Mouse (Mus musculus) megakaryocyte progenitor cell, adult 5-6 weeks (primary cell): ENCODE data around the gene Armc2. TPM values are rescaled to one million over a fixed set of nuclear protein-coding genes. Genes with fewer than 3 reads are reported as not detected.

ENCODE experiments used
- ATAC-seq: replicated peaks from 2 replicates; pipeline ENCODE4 v1.8.0; 2016; ENCODE audit warnings: mild to moderate bottlenecking, moderate TSS enrichment, inconsistent platforms; ENCODE audit not compliant: poor library complexity
- total RNA-seq, 2 experiments: library from RNA; stranded (forward) in 1 of 2; stranded (reverse) in 1 of 2; fragments of 157-497, 149-512 nt in 1 of 2; fragments of 200-1000 nt in 1 of 2; gene quantifications; 2 replicates each; pipeline versions ENCODE4 v1.2.3 to v1.2.4; 2015 to 2017

Gene Armc2
- total RNA-seq (2015) (0.85 and 1.7 TPM in 2 replicates), total RNA-seq (2017) (0.46 TPM in 1 of 2 replicates, not detected in the other)

- peak; percentile 93 for ATAC-seq
Measured at GRCm38 (mm10) chr10:42018016-42018949, at the start of gene Armc2. TSS of gene Armc2 (minus strand) at chr10:42018442.

- ATAC-seq: no peak
Measured at GRCm38 (mm10) chr10:42064446-42064845, 46.2 kb upstream of the Armc2 start.

GRCm38 (mm10) chr10:42059522-42059921 is 41.3 kb upstream of the Armc2 start:
- no peak for ATAC-seq

DNA sequence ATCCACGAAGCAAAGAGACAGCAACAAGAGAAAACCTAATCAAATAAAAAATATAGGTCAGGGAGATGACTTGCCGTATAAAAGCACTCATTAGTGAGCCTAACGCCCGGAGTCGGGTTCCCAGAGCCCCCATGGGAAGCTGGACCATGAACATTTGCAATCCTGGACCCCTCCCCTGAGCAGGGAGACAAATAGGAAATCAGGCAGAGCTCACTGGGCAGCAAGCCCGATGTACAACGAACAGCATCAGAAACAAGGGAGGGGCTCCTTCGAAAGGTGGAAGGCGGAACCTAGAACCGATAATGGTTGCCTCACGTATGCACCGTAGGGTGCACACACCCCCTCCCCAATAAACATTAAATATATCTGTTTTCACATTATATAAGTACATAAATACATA is 39.5 kb upstream of the Armc2 start:
- ATAC-seq: no peak

GRCm38 (mm10) chr10:42057231-42057601 is 39.0 kb upstream of the Armc2 start:
- ATAC-seq: peak; percentile 75

GRCm38 (mm10) chr10:42056486-42057230 is 38.4 kb upstream of the Armc2 start:
- no peak for ATAC-seq

- ATAC-seq: peak; percentile 66
Measured at GRCm38 (mm10) chr10:42055224-42056165, 37.3 kb upstream of the Armc2 start.

DNA sequence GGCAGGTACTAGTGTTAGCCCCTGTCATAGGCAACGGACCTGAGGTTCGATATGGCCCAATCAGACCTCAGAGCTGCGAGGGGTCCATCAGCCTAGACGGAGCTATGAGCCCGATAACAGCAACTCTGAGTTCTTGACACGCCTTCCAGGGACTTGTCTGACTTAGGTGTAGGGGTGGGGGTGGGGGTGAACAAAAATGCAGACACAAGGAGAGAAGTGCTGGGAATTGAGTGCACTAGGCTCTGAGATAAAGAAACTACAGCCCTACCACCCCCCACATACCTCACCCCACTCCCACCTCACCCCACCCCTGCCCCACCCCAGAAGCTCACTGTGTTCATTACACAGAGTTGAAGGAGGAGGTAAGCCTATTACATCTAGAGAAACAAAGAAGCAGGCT is 32.8 kb upstream of the Armc2 start:
- peak; percentile 12; the same call in 1 of the 2 replicates for ATAC-seq

DNA sequence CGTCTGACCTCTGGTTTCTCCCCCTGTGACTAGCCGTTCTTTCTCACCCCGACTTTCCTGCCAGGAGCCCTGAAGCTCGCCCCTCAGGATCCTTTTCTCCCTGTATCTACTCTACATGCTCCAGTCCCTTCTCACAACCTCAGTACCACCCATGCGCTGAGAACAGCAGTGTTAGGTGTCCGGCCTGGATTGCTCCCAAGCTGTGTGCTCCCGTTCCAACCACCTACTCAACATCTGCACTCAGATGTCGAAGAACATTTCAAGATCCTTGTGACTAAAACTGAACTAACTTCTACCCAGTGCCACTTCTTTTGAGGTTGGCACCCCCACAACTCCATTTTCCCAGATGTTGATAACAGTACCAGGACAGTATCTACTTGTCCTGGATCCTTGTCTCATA is 30.4 kb upstream of the Armc2 start:
- ATAC-seq: no peak

- no peak for ATAC-seq
Measured at GRCm38 (mm10) chr10:42044574-42044973, 26.3 kb upstream of the Armc2 start.

GRCm38 (mm10) chr10:42043307-42043706 is 25.1 kb upstream of the Armc2 start:
- ATAC-seq: no peak

DNA sequence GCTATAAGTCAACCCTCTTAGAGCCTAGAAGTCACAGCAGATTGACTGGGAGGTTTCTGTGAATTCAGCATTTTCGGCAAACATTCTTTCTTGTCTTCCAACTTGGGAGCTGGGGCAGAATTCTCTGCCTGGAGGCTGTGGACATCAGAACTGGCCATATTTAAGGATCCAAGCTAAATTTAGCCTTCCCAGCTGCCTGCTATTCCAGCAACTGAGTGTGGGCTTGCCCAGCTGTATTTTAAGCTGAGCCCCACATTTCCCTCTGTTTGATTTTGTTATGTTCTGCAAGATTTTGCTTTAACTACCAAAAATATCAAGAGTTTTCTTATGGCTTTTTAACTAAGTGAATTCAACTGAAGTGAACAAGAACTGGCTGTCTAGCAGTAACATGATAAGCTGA is 24.6 kb upstream of the Armc2 start:
- no peak for ATAC-seq

DNA sequence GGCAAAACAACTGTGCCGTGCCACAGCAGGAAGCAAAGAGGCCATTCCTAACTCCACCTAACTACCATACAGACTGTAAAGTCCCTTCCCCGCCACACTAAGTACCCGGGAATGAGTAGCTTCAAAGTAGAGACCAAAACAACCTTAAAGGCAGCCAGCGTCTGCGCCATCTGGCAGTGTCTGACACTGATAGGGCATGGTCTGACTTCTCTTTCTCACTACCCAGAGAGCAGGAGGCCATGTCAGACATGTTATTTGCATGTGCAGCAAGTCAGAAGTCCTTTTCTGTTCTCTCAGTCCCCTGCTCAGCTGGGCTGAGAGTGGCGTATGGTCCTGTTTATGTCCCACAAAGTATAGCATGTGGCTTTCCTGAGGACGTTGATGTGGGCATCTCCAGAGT is 23.8 kb upstream of the Armc2 start:
- peak; percentile 55; the same call in 1 of the 2 replicates for ATAC-seq

DNA sequence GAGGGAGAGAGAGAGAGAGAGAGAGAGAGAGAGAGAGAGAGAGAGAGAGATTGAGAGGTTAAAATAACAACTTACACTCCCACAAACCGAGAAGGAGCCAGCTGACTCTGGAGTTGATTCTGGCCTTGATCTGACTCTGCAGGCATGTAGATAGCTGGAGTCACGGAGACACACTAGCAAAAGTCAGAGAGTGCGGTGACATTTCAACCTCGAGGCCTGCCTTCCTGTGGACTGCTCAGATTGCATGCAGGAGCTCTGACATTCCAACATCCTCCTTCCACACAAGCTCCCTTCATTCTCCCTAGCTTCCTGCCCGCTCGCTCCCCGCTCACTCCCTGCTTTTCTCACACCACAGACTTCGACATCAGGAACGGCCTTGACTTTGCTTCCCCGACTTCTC is 20.3 kb upstream of the Armc2 start:
- no peak for ATAC-seq

DNA sequence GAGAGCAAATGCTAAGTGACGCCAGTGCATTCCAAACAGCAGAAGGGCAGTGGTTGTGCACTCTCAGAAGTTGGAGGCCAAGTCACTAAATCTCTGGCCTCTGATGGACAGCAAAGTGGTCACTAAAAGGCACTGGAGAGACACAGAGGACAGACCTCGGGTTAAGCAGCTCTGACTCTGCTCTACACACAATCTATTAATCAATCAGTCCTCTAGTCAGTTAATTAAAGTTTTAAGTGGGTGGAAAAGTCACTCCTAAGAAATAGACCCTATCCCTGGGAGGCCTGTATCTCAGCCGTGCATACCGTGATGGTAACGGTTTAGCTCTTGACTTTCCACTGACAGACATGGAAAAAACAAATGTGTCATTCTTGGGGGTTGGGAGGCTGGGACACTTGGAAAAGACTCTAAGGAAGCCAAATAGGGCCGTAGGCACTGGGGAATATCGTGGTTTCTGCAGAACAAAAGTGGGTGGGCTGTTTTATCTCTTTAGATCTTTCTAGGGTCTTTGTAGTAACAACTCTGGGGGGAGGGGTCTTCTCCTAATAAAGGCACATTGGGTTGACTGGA is 19.1 kb upstream of the Armc2 start:
- ATAC-seq: no peak

DNA sequence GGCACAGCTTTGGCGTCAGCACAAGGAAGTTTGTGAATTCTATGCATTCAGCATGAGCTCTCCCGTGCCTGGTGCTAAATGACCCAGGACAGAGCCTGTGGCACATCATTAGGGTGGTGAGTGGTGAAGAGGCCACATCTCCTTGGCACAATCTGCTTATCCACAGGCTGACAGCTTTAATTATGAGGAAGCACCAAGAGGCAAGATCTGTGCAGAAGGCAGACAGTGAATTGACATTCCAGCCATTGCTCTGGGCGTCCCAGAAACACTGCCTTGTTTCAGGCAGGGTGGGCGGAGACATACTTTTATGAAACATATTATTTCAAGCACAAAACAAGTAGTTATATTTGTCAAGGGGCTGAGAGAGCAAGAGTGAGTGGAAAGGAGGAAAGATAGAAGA is 18.6 kb upstream of the Armc2 start:
- no peak for ATAC-seq

DNA sequence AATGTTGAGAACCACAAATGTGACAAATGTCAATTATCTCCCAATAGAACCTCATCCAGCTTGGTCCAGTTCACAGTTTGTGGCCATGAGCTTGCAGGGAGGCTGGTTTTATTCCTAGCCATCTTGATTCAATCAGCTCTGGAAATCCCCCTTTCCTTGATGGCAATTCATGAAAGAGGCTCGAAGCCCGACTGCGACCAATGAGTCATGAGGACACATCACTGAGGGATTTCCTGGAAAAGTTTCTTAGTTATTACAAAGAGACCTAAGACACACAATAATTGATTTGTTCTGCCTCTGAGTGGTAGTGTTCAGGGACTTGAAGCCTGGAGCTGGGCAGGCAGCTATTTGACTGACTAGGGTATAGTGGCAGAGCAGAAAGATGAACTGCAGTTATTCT is 15.3 kb upstream of the Armc2 start:
- no peak for ATAC-seq

GRCm38 (mm10) chr10:42031021-42031420 is 12.8 kb upstream of the Armc2 start:
- peak; percentile 94 for ATAC-seq

- peak; percentile 57 for ATAC-seq
Measured at GRCm38 (mm10) chr10:42029502-42029901, 11.3 kb upstream of the Armc2 start.

- ATAC-seq: no peak
Measured at GRCm38 (mm10) chr10:42027337-42027736, 9.1 kb upstream of the Armc2 start.
